Mouse (Mus musculus) limb, embryonic 13.5 days (tissue): Measurements from ENCODE around the gene Trib3. TPM values are rescaled to one million over a fixed set of nuclear protein-coding genes. Genes with fewer than 3 reads are reported as not detected.
A peak's percentile ranks its signal among the peaks of the same experiment; 100 is the strongest.

Experiments used
- ATAC-seq: fragments of 200-750 bp; cut with Nextera tagmentation; 2 replicates; pipeline ENCODE4 v1.8.0; 2017; ENCODE audit warnings: low read depth, moderate number of reproducible peaks, moderate TSS enrichment; ENCODE audit not compliant: low FRiP score
- H3K27ac ChIP-seq: fragments of 300-500 bp; sonication (generic); 2 replicates; pipeline ENCODE4 v1.5.1; 2015; ENCODE audit warnings: inconsistent platforms, mild to moderate bottlenecking, moderate library complexity
- H3K27me3 ChIP-seq: fragments of 300-500 bp; sonication (generic); 2 replicates; pipeline ENCODE4 v1.6.1; 2015; ENCODE audit warnings: mild to moderate bottlenecking, inconsistent platforms
- H3K36me3 ChIP-seq: fragments of 300-500 bp; sonication (generic); 2 replicates; pipeline ENCODE4 v1.6.1; 2015; ENCODE audit warnings: inconsistent platforms, mild to moderate bottlenecking, moderate library complexity
- H3K4me1 ChIP-seq: fragments of 300-500 bp; sonication (generic); 2 replicates; pipeline ENCODE4 v1.6.1; 2015; ENCODE audit warnings: inconsistent platforms
- H3K4me2 ChIP-seq: fragments of 300-500 bp; sonication (generic); replicated peaks from 2 replicates; pipeline ENCODE4 v1.6.1; 2015; ENCODE audit warnings: inconsistent platforms, mild to moderate bottlenecking, moderate library complexity
- H3K4me3 ChIP-seq: fragments of 300-500 bp; sonication (generic); 2 replicates; pipeline ENCODE4 v1.5.1; 2015; ENCODE audit warnings: moderate library complexity, mild to moderate bottlenecking, inconsistent platforms
- H3K9ac ChIP-seq: fragments of 300-500 bp; sonication (generic); 2 replicates; pipeline ENCODE4 v1.6.1; 2015; ENCODE audit warnings: mild to moderate bottlenecking, inconsistent platforms
- H3K9me3 ChIP-seq: fragments of 300-500 bp; sonication (generic); 2 replicates; pipeline ENCODE4 v1.6.1; 2016; ENCODE audit warnings: inconsistent platforms
- WGBS: fragments of 180-500 bp; shearing (Covaris S2); methylation state at CpG from one replicate; pipeline ENCODE4 v1.1.7; 2015; 5-methylcytosine and 5-hydroxymethylcytosine counted together
- polyA plus RNA-seq: library from polyadenylated mRNA; unstranded; fragments of >200 nt; fragmentation: Nextera tagmentation; extraction: Ambion mirVana; gene quantifications from 2 replicates; pipeline ENCODE4 v1.2.1, GENCODE M21; 2015

The Trib3 gene
- polyA plus RNA-seq = 1.5 and 2.2 TPM in 2 replicates

- Histone ChIP-seq H3K4me2 (peak within 1 kb of the TSS; percentile 89), H3K9me3 (no peaks in the 10 kb centered on the region), H3K27ac (no peak within 1 kb of the TSS), H3K9ac (peak within 1 kb of the TSS; percentile 71), H3K4me3 (peak within 1 kb of the TSS; percentile 56), H3K36me3 (no peaks in the 10 kb centered on the region), H3K4me1 (peaks cover 10% of the 10 kb centered on the region), H3K27me3 (peaks cover 17% of the 10 kb centered on the region)
- under 1% methylated on average over 51 of the region's 52 CpGs for WGBS
- peak; percentile 90 for ATAC-seq
Measured at GRCm38 (mm10) chr2:152343329-152344213, at the start of gene Trib3. Gene Trib3 (minus strand): TSS chr2:152344032.

GRCm38 (mm10) chr2:152393225-152394017 is 49.6 kb upstream of the Trib3 start:
- ATAC-seq = no peak
- no peak overlapping the region for H3K9ac ChIP-seq
- 40% methylated on average over 9 of the region's 9 CpGs for WGBS
- H3K27me3 ChIP-seq = no peaks in the 10 kb centered on the region
- H3K27ac ChIP-seq = peak overlapping the region; percentile 10; the same call in 1 of the 2 replicates
- H3K4me3 ChIP-seq = peak overlapping the region; percentile 92; the same call in 1 of the 2 replicates
- H3K9me3 ChIP-seq = no peaks in the 10 kb centered on the region
- H3K4me1 ChIP-seq = peaks cover 27% of the 10 kb centered on the region
- H3K4me2 ChIP-seq = peak overlapping the region; percentile 94; the same call in 1 of the 2 replicates
- H3K36me3 ChIP-seq = peaks cover 17% of the 10 kb centered on the region

GRCm38 (mm10) chr2:152392786-152393185 is 49.0 kb upstream of the Trib3 start:
- Histone ChIP-seq H3K27ac (no peak overlapping the region), H3K9me3 (no peaks in the 10 kb centered on the region), H3K4me1 (peaks cover 27% of the 10 kb centered on the region), H3K36me3 (peaks cover 17% of the 10 kb centered on the region), H3K27me3 (no peaks in the 10 kb centered on the region), H3K4me2 (no peak overlapping the region), H3K9ac (no peak overlapping the region), H3K4me3 (no peak overlapping the region)
- ATAC-seq = no peak
- WGBS = 22% methylated on average over 3 of the region's 3 CpGs

- no peaks in the 10 kb centered on the region for H3K4me1 ChIP-seq
- no peak for ATAC-seq
- H3K27me3 ChIP-seq = no peaks in the 10 kb centered on the region
- no peak overlapping the region for H3K9ac ChIP-seq
- no peaks in the 10 kb centered on the region for H3K36me3 ChIP-seq
- H3K4me2 ChIP-seq = no peak overlapping the region
- 82% methylated on average over 4 of the region's 4 CpGs for WGBS
- no peak overlapping the region for H3K27ac ChIP-seq
- H3K4me3 ChIP-seq = no peak overlapping the region
- H3K9me3 ChIP-seq = no peaks in the 10 kb centered on the region
Measured at GRCm38 (mm10) chr2:152384191-152384590, 40.4 kb upstream of the Trib3 start.

GRCm38 (mm10) chr2:152376345-152376741 is 32.5 kb upstream of the Trib3 start, which contains the start of gene Nrsn2:
Gene Nrsn2 (minus strand): TSS chr2:152376638.
- H3K9ac ChIP-seq = peak within 1 kb of the TSS; percentile 53; the same call in 1 of the 2 replicates
- H3K9me3 ChIP-seq = no peaks in the 10 kb centered on the region
- H3K36me3 ChIP-seq = no peaks in the 10 kb centered on the region
- peak; percentile 71 for ATAC-seq
- peak within 1 kb of the TSS; percentile 62 for H3K4me2 ChIP-seq
- no peak within 1 kb of the TSS for H3K27ac ChIP-seq
- peaks cover 16% of the 10 kb centered on the region for H3K4me1 ChIP-seq
- H3K4me3 ChIP-seq = peak within 1 kb of the TSS; percentile 33
- under 1% methylated on average over 16 of the region's 16 CpGs for WGBS
- H3K27me3 ChIP-seq = peaks cover 30% of the 10 kb centered on the region

GRCm38 (mm10) chr2:152375652-152376344 is 32.0 kb upstream of the Trib3 start:
- WGBS = 5% methylated on average over 21 of the region's 21 CpGs
- ATAC-seq = peak; percentile 64; the same call in 1 of the 2 replicates

GRCm38 (mm10) chr2:152373547-152373946 is 29.7 kb upstream of the Trib3 start:
- H3K27ac ChIP-seq = no peak overlapping the region
- H3K4me1 ChIP-seq = peaks cover 16% of the 10 kb centered on the region
- no peak for ATAC-seq
- no peak overlapping the region for H3K9ac ChIP-seq
- H3K4me2 ChIP-seq = no peak overlapping the region
- H3K9me3 ChIP-seq = no peaks in the 10 kb centered on the region
- H3K27me3 ChIP-seq = peaks cover 30% of the 10 kb centered on the region
- H3K4me3 ChIP-seq = no peak overlapping the region
- 84% methylated on average over 9 of the region's 9 CpGs for WGBS
- H3K36me3 ChIP-seq = no peaks in the 10 kb centered on the region

More at GRCm38 (mm10) chr2:152375652-152376344, 32.0 kb upstream of the Trib3 start:
- H3K4me2 ChIP-seq = peak overlapping the region; percentile 62
- H3K27me3 ChIP-seq = peaks cover 30% of the 10 kb centered on the region
- peak overlapping the region; percentile 33 for H3K4me3 ChIP-seq
- no peaks in the 10 kb centered on the region for H3K36me3 ChIP-seq
- H3K9me3 ChIP-seq = no peaks in the 10 kb centered on the region
- H3K4me1 ChIP-seq = peaks cover 16% of the 10 kb centered on the region
- no peak overlapping the region for H3K27ac ChIP-seq
- H3K9ac ChIP-seq = peak overlapping the region; percentile 53; the same call in 1 of the 2 replicates

- no peak overlapping the region for H3K4me3 ChIP-seq
- H3K27ac ChIP-seq = no peak overlapping the region
- H3K9me3 ChIP-seq = no peaks in the 10 kb centered on the region
- H3K4me1 ChIP-seq = peaks cover 16% of the 10 kb centered on the region
- H3K4me2 ChIP-seq = no peak overlapping the region
- WGBS = 63% methylated on average over 4 of the region's 4 CpGs
- no peak for ATAC-seq
- H3K9ac ChIP-seq = no peak overlapping the region
- H3K36me3 ChIP-seq = no peaks in the 10 kb centered on the region
- peaks cover 30% of the 10 kb centered on the region for H3K27me3 ChIP-seq
Measured at GRCm38 (mm10) chr2:152372661-152373060, 28.8 kb upstream of the Trib3 start.

- H3K27me3 ChIP-seq = peaks cover 26% of the 10 kb centered on the region
- 84% methylated on average over 7 of the region's 7 CpGs for WGBS
- ATAC-seq = no peak
Measured at GRCm38 (mm10) chr2:152372104-152372503, 28.3 kb upstream of the Trib3 start.

GRCm38 (mm10) chr2:152368532-152369140 is 24.8 kb upstream of the Trib3 start:
- peak overlapping the region; percentile 27 for H3K4me2 ChIP-seq
- no peaks in the 10 kb centered on the region for H3K36me3 ChIP-seq
- no peak overlapping the region for H3K9ac ChIP-seq
- ATAC-seq = no peak
- H3K4me1 ChIP-seq = peaks cover 3% of the 10 kb centered on the region; the same call in 1 of the 2 replicates
- no peak overlapping the region for H3K4me3 ChIP-seq
- no peaks in the 10 kb centered on the region for H3K27me3 ChIP-seq
- WGBS = 33% methylated on average over 14 of the region's 14 CpGs
- H3K27ac ChIP-seq = no peak overlapping the region
- H3K9me3 ChIP-seq = no peaks in the 10 kb centered on the region

More at GRCm38 (mm10) chr2:152372104-152372503, 28.3 kb upstream of the Trib3 start:
- no peak overlapping the region for H3K9ac ChIP-seq
- H3K4me2 ChIP-seq = no peak overlapping the region
- H3K4me1 ChIP-seq = peaks cover 16% of the 10 kb centered on the region
- H3K9me3 ChIP-seq = no peaks in the 10 kb centered on the region
- H3K4me3 ChIP-seq = no peak overlapping the region
- H3K36me3 ChIP-seq = no peaks in the 10 kb centered on the region
- no peak overlapping the region for H3K27ac ChIP-seq

GRCm38 (mm10) chr2:152367917-152368316 is 24.1 kb upstream of the Trib3 start:
- Histone ChIP-seq H3K4me2 (no peak overlapping the region), H3K36me3 (no peaks in the 10 kb centered on the region), H3K4me3 (no peak overlapping the region), H3K9ac (no peak overlapping the region), H3K4me1 (peaks cover 6% of the 10 kb centered on the region; the same call in 1 of the 2 replicates), H3K27me3 (no peaks in the 10 kb centered on the region), H3K27ac (no peak overlapping the region), H3K9me3 (no peaks in the 10 kb centered on the region)
- no peak for ATAC-seq
- 73% methylated on average over 5 of the region's 5 CpGs for WGBS
